Mouse (Mus musculus): ENCODE measurements at regions not wholly inside any gene's neighbourhood (a gene's known extent, or its start where the extent isn't known, plus 50 kb on each side); places are given as distances from the start of the nearest gene placed in this dataset.

- H3K4me2 ChIP-seq (replicated peaks; ENCODE audit: low read depth, low read length) = no peak overlapping the region
- H3K36me3 ChIP-seq (ENCODE audit: control insufficient read depth, insufficient read depth, low read length) = no peaks in the 10 kb centered on the region
- no peak overlapping the region for H3K9ac ChIP-seq (ENCODE audit: low read depth, low read length)
- H3K27ac ChIP-seq (ENCODE audit: low read depth, low read length) = no peak overlapping the region
- H3K27me3 ChIP-seq (ENCODE audit: control insufficient read depth, insufficient read depth, low read length) = no peaks in the 10 kb centered on the region
- no peaks in the 10 kb centered on the region for H3K4me1 ChIP-seq (replicated peaks; ENCODE audit: control insufficient read depth, insufficient read depth, low read length)
- ATAC-seq (ENCODE audit: low FRiP score) (no peak), DNase-seq (ENCODE audit: low spot score) (no peak)
- H3K9me3 ChIP-seq (ENCODE audit: control insufficient read depth, low read length) = no peaks in the 10 kb centered on the region
- WGBS = 83% methylated on average over 11 of the region's 11 CpGs
- no peak overlapping the region for H3K4me3 ChIP-seq (ENCODE audit: low read depth, low read length)
These were observed 65.8 kb downstream of the Barhl2 start for GRCm38 (mm10) chr5:106392213-106392612.

- ATAC-seq (ENCODE audit: low FRiP score) = no peak
- no peaks in the 10 kb centered on the region for H3K27me3 ChIP-seq (ENCODE audit: control insufficient read depth, insufficient read depth, low read length)
- no peak overlapping the region for H3K9ac ChIP-seq (ENCODE audit: low read depth, low read length)
- no peak overlapping the region for H3K27ac ChIP-seq (ENCODE audit: low read depth, low read length)
- H3K36me3 ChIP-seq (ENCODE audit: control insufficient read depth, insufficient read depth, low read length) = no peaks in the 10 kb centered on the region
- H3K9me3 ChIP-seq (ENCODE audit: control insufficient read depth, low read length) = no peaks in the 10 kb centered on the region
- H3K4me2 ChIP-seq (replicated peaks; ENCODE audit: low read depth, low read length) = no peak overlapping the region
- 84% methylated on average over 7 of the region's 7 CpGs for WGBS
- H3K4me1 ChIP-seq (replicated peaks; ENCODE audit: control insufficient read depth, insufficient read depth, low read length) = no peaks in the 10 kb centered on the region
- DNase-seq (ENCODE audit: low spot score) = no peak
- no peak overlapping the region for H3K4me3 ChIP-seq (ENCODE audit: low read depth, low read length)
These were observed 71.3 kb downstream of the Barhl2 start for GRCm38 (mm10) chr5:106386621-106387020.

GRCm38 (mm10) chr5:106385838-106386237, 72.1 kb downstream of the Barhl2 start:
- Histone ChIP-seq H3K4me3 (ENCODE audit: low read depth, low read length) (no peak overlapping the region), H3K36me3 (ENCODE audit: control insufficient read depth, insufficient read depth, low read length) (no peaks in the 10 kb centered on the region), H3K27ac (ENCODE audit: low read depth, low read length) (no peak overlapping the region), H3K4me2 (replicated peaks; ENCODE audit: low read depth, low read length) (no peak overlapping the region), H3K9ac (ENCODE audit: low read depth, low read length) (no peak overlapping the region), H3K27me3 (ENCODE audit: control insufficient read depth, insufficient read depth, low read length) (no peaks in the 10 kb centered on the region), H3K9me3 (ENCODE audit: control insufficient read depth, low read length) (no peaks in the 10 kb centered on the region), H3K4me1 (replicated peaks; ENCODE audit: control insufficient read depth, insufficient read depth, low read length) (no peaks in the 10 kb centered on the region)
- DNase-seq (ENCODE audit: low spot score) (no peak), ATAC-seq (ENCODE audit: low FRiP score) (no peak)
- 70% methylated on average over 8 of the region's 8 CpGs for WGBS

- H3K4me2 ChIP-seq (replicated peaks; ENCODE audit: low read depth, low read length) = no peak overlapping the region
- H3K4me3 ChIP-seq (ENCODE audit: low read depth, low read length) = no peak overlapping the region
- no peak overlapping the region for H3K9ac ChIP-seq (ENCODE audit: low read depth, low read length)
- no peaks in the 10 kb centered on the region for H3K36me3 ChIP-seq (ENCODE audit: control insufficient read depth, insufficient read depth, low read length)
- H3K9me3 ChIP-seq (ENCODE audit: control insufficient read depth, low read length) = no peaks in the 10 kb centered on the region
- H3K4me1 ChIP-seq (replicated peaks; ENCODE audit: control insufficient read depth, insufficient read depth, low read length) = no peaks in the 10 kb centered on the region
- 66% methylated on average over 6 of the region's 6 CpGs for WGBS
- no peak overlapping the region for H3K27ac ChIP-seq (ENCODE audit: low read depth, low read length)
- ATAC-seq (ENCODE audit: low FRiP score) (no peak), DNase-seq (ENCODE audit: low spot score) (no peak)
- no peaks in the 10 kb centered on the region for H3K27me3 ChIP-seq (ENCODE audit: control insufficient read depth, insufficient read depth, low read length)
These were observed 72.7 kb downstream of the Barhl2 start for GRCm38 (mm10) chr5:106385219-106385618.

- no peaks in the 10 kb centered on the region for H3K36me3 ChIP-seq (ENCODE audit: control insufficient read depth, insufficient read depth, low read length)
- no peaks in the 10 kb centered on the region for H3K9me3 ChIP-seq (ENCODE audit: control insufficient read depth, low read length)
- no peak for ATAC-seq (ENCODE audit: low FRiP score)
- no peak overlapping the region for H3K4me2 ChIP-seq (replicated peaks; ENCODE audit: low read depth, low read length)
- no peaks in the 10 kb centered on the region for H3K4me1 ChIP-seq (replicated peaks; ENCODE audit: control insufficient read depth, insufficient read depth, low read length)
- no peak overlapping the region for H3K9ac ChIP-seq (ENCODE audit: low read depth, low read length)
- H3K27me3 ChIP-seq (ENCODE audit: control insufficient read depth, insufficient read depth, low read length) = no peaks in the 10 kb centered on the region
- no peak for DNase-seq (ENCODE audit: low spot score)
- H3K4me3 ChIP-seq (ENCODE audit: low read depth, low read length) = no peak overlapping the region
- H3K27ac ChIP-seq (ENCODE audit: low read depth, low read length) = no peak overlapping the region
- 57% methylated on average over 6 of the region's 6 CpGs for whole genome bisulfite sequencing
These were observed 73.7 kb downstream of the Barhl2 start for GRCm38 (mm10) chr5:106384138-106384770.

- Histone ChIP-seq H3K27ac (ENCODE audit: low read depth, low read length) (no peak overlapping the region), H3K27me3 (ENCODE audit: control insufficient read depth, insufficient read depth, low read length) (no peaks in the 10 kb centered on the region), H3K9ac (ENCODE audit: low read depth, low read length) (no peak overlapping the region), H3K4me2 (replicated peaks; ENCODE audit: low read depth, low read length) (no peak overlapping the region), H3K36me3 (ENCODE audit: control insufficient read depth, insufficient read depth, low read length) (no peaks in the 10 kb centered on the region), H3K9me3 (ENCODE audit: control insufficient read depth, low read length) (no peaks in the 10 kb centered on the region), H3K4me1 (replicated peaks; ENCODE audit: control insufficient read depth, insufficient read depth, low read length) (no peaks in the 10 kb centered on the region), H3K4me3 (ENCODE audit: low read depth, low read length) (no peak overlapping the region)
- 86% methylated on average over 3 of the region's 3 CpGs for WGBS
- ATAC-seq (ENCODE audit: low FRiP score) (no peak), DNase-seq (ENCODE audit: low spot score) (no peak)
These were observed 76.0 kb downstream of the Barhl2 start for GRCm38 (mm10) chr5:106381919-106382318.

GRCm38 (mm10) chr5:106380631-106381285, 77.2 kb downstream of the Barhl2 start:
- H3K27me3 ChIP-seq (ENCODE audit: control insufficient read depth, insufficient read depth, low read length) = no peaks in the 10 kb centered on the region
- no peaks in the 10 kb centered on the region for H3K4me1 ChIP-seq (replicated peaks; ENCODE audit: control insufficient read depth, insufficient read depth, low read length)
- DNase-seq (ENCODE audit: low spot score) (no peak), ATAC-seq (ENCODE audit: low FRiP score) (no peak)
- H3K27ac ChIP-seq (ENCODE audit: low read depth, low read length) = no peak overlapping the region
- H3K36me3 ChIP-seq (ENCODE audit: control insufficient read depth, insufficient read depth, low read length) = no peaks in the 10 kb centered on the region
- H3K9me3 ChIP-seq (ENCODE audit: control insufficient read depth, low read length) = no peaks in the 10 kb centered on the region
- 26% methylated on average over 9 of the region's 9 CpGs for WGBS
- H3K4me2 ChIP-seq (replicated peaks; ENCODE audit: low read depth, low read length) = no peak overlapping the region
- no peak overlapping the region for H3K9ac ChIP-seq (ENCODE audit: low read depth, low read length)
- no peak overlapping the region for H3K4me3 ChIP-seq (ENCODE audit: low read depth, low read length)

- DNase-seq (ENCODE audit: low spot score) = no peak
- no peak overlapping the region for H3K4me2 ChIP-seq (replicated peaks; ENCODE audit: low read depth, low read length)
- H3K27ac ChIP-seq (ENCODE audit: low read depth, low read length) = no peak overlapping the region
- H3K9me3 ChIP-seq (ENCODE audit: control insufficient read depth, low read length) = no peaks in the 10 kb centered on the region
- no peaks in the 10 kb centered on the region for H3K27me3 ChIP-seq (ENCODE audit: control insufficient read depth, insufficient read depth, low read length)
- no peak for ATAC-seq (ENCODE audit: low FRiP score)
- 84% methylated on average over 25 of the region's 25 CpGs for WGBS
- no peak overlapping the region for H3K4me3 ChIP-seq (ENCODE audit: low read depth, low read length)
- no peak overlapping the region for H3K9ac ChIP-seq (ENCODE audit: low read depth, low read length)
- H3K4me1 ChIP-seq (replicated peaks; ENCODE audit: control insufficient read depth, insufficient read depth, low read length) = no peaks in the 10 kb centered on the region
- no peaks in the 10 kb centered on the region for H3K36me3 ChIP-seq (ENCODE audit: control insufficient read depth, insufficient read depth, low read length)
These were observed 81.0 kb downstream of the Barhl2 start for GRCm38 (mm10) chr5:106376781-106377525.

Measured in hindbrain, embryonic 11.5 days (tissue).